Mouse (Mus musculus) forebrain, postnatal 0 days (tissue): ENCODE results near the gene Nanp. TPM values are rescaled to one million over a fixed set of nuclear protein-coding genes. Genes with fewer than 3 reads are reported as not detected.

Experiments used
- ATAC-seq: fragments of 200-750 bp; cut with Nextera tagmentation; 2 replicates; pipeline ENCODE4 v1.8.0; 2017; ENCODE audit warnings: mild to moderate bottlenecking, moderate library complexity
- DNase-seq: peaks from one replicate; pipeline ENCODE4 v3.0.0-alpha.2; 2015
- H3K27ac ChIP-seq: fragments of 300-500 bp; sonication (generic); 2 replicates; pipeline ENCODE4 v1.5.1; 2014; ENCODE audit warnings: low read depth, mild to moderate bottlenecking, antibody characterized with exemption, low read length, moderate library complexity, mixed read lengths
- H3K27me3 ChIP-seq: fragments of 300-500 bp; sonication (generic); 2 replicates; pipeline ENCODE4 v1.6.1; 2014; ENCODE audit warnings: mild to moderate bottlenecking, low read length, mixed read lengths; ENCODE audit not compliant: insufficient read depth
- H3K36me3 ChIP-seq: fragments of 300-500 bp; sonication (generic); 2 replicates; pipeline ENCODE4 v1.6.1; 2014; ENCODE audit warnings: mild to moderate bottlenecking, moderate library complexity; ENCODE audit not compliant: insufficient read depth
- H3K4me1 ChIP-seq: fragments of 300-500 bp; sonication (generic); 2 replicates; pipeline ENCODE4 v1.6.1; 2014; ENCODE audit warnings: antibody characterized with exemption; ENCODE audit not compliant: insufficient read depth
- H3K4me2 ChIP-seq: fragments of 300-500 bp; sonication (generic); 2 replicates; pipeline ENCODE4 v1.6.1; 2014; ENCODE audit warnings: low read depth, mild to moderate bottlenecking, moderate library complexity
- H3K4me3 ChIP-seq: fragments of 300-500 bp; sonication (generic); 2 replicates; pipeline ENCODE4 v1.5.1; 2014; ENCODE audit warnings: low read depth, low read length, mixed read lengths
- H3K9ac ChIP-seq: fragments of 300-500 bp; sonication (generic); 2 replicates; pipeline ENCODE4 v1.6.1; 2014; ENCODE audit warnings: mild to moderate bottlenecking
- H3K9me3 ChIP-seq: fragments of 300-500 bp; sonication (generic); 2 replicates; pipeline ENCODE4 v1.6.1; 2016; ENCODE audit warnings: low read length
- CTCF ChIP-seq: sonication (generic); IDR thresholded peaks from 2 replicates; pipeline ENCODE4 v1.5.1; 2016; ENCODE audit warnings: antibody characterized with exemption, control low read depth, low read depth
- WGBS: fragments of 180-500 bp; shearing (Covaris S2); extraction: QIAGEN DNeasy Blood & Tissue Kit; methylation state at CpG from one replicate; pipeline ENCODE4 v1.1.7; 2014; 5-methylcytosine and 5-hydroxymethylcytosine counted together
- polyA plus RNA-seq: library from polyadenylated mRNA; unstranded; fragments of >200 nt; fragmentation: Nextera tagmentation; extraction: Ambion mirVana; gene quantifications from 2 replicates; pipeline ENCODE4 v1.2.1, GENCODE M21; 2015
- total RNA-seq: library from RNA; depleted of rRNA; stranded (reverse); fragments of >200 nt; gene quantifications from 2 replicates; pipeline ENCODE4 v1.2.3, GENCODE M21; 2014

Nanp gene
- total and polyA plus RNA-seq, 2 experiments from 2014 or later, result 13.1 to 31.4 TPM

- H3K9me3 ChIP-seq, result no peaks in the 10 kb centered on the region
- no peaks in the 10 kb centered on the region for H3K27me3 ChIP-seq
- WGBS, result 72% methylated on average over 3 of the region's 3 CpGs
- no peak overlapping the region for H3K27ac ChIP-seq
- ATAC-seq, result no peak
- no peak overlapping the region for H3K4me2 ChIP-seq
- H3K36me3 ChIP-seq, result no peaks in the 10 kb centered on the region
- no peak for DNase-seq
- H3K9ac ChIP-seq, result no peak overlapping the region
- no peaks in the 10 kb centered on the region for H3K4me1 ChIP-seq
- H3K4me3 ChIP-seq, result no peak overlapping the region
- TF ChIP-seq CTCF, result no peak
These were observed 40.2 kb downstream of the Nanp start for GRCm38 (mm10) chr2:150999021-150999420.

GRCm38 (mm10) chr2:150997618-150998017 lies 41.6 kb downstream of the Nanp start:
- TF ChIP-seq CTCF, result no peak
- 56% methylated on average over 5 of the region's 5 CpGs for WGBS
- Histone ChIP-seq H3K27ac (no peak overlapping the region), H3K9me3 (no peaks in the 10 kb centered on the region), H3K4me2 (no peak overlapping the region), H3K9ac (no peak overlapping the region), H3K4me3 (no peak overlapping the region), H3K4me1 (no peaks in the 10 kb centered on the region), H3K27me3 (no peaks in the 10 kb centered on the region), H3K36me3 (no peaks in the 10 kb centered on the region)
- ATAC-seq, result no peak
- DNase-seq, result no peak

GRCm38 (mm10) chr2:150995324-150995723 lies 43.9 kb downstream of the Nanp start:
- no peak for TF ChIP-seq CTCF
- ATAC-seq, result no peak

GRCm38 (mm10) chr2:150991050-150991449 lies 48.1 kb downstream of the Nanp start:
- no peaks in the 10 kb centered on the region for H3K27me3 ChIP-seq
- H3K4me3 ChIP-seq, result no peak overlapping the region
- no peak overlapping the region for H3K9ac ChIP-seq
- H3K9me3 ChIP-seq, result no peaks in the 10 kb centered on the region
- no peaks in the 10 kb centered on the region for H3K36me3 ChIP-seq
- TF ChIP-seq CTCF, result no peak
- H3K27ac ChIP-seq, result no peak overlapping the region
- ATAC-seq (no peak), DNase-seq (no peak)
- 98% methylated on average over 4 of the region's 4 CpGs for WGBS
- H3K4me2 ChIP-seq, result no peak overlapping the region
- H3K4me1 ChIP-seq, result no peaks in the 10 kb centered on the region

More at GRCm38 (mm10) chr2:150995324-150995723, 43.9 kb downstream of the Nanp start:
- Histone ChIP-seq H3K9me3 (no peaks in the 10 kb centered on the region), H3K9ac (no peak overlapping the region), H3K4me1 (no peaks in the 10 kb centered on the region), H3K4me2 (no peak overlapping the region), H3K36me3 (no peaks in the 10 kb centered on the region), H3K27me3 (no peaks in the 10 kb centered on the region), H3K4me3 (no peak overlapping the region), H3K27ac (no peak overlapping the region)
- 90% methylated on average over 4 of the region's 4 CpGs for WGBS
- DNase-seq, result no peak

- Histone ChIP-seq H3K4me3 (no peak overlapping the region), H3K4me2 (no peak overlapping the region), H3K9me3 (no peaks in the 10 kb centered on the region), H3K27ac (no peak overlapping the region), H3K36me3 (no peaks in the 10 kb centered on the region), H3K9ac (no peak overlapping the region), H3K27me3 (no peaks in the 10 kb centered on the region), H3K4me1 (no peaks in the 10 kb centered on the region)
- no peak for TF ChIP-seq CTCF
- DNase-seq (no peak), ATAC-seq (no peak)
- 81% methylated on average over 2 of the region's 2 CpGs for WGBS
These were observed 48.7 kb downstream of the Nanp start for GRCm38 (mm10) chr2:150990506-150990905.

GRCm38 (mm10) chr2:150985359-150985758 lies 53.8 kb downstream of the Nanp start:
- ATAC-seq (no peak), DNase-seq (no peak)
- no peak overlapping the region for H3K4me2 ChIP-seq
- no peaks in the 10 kb centered on the region for H3K9me3 ChIP-seq
- H3K4me1 ChIP-seq, result no peaks in the 10 kb centered on the region
- H3K27me3 ChIP-seq, result no peaks in the 10 kb centered on the region
- no peak overlapping the region for H3K4me3 ChIP-seq
- no peak for TF ChIP-seq CTCF
- no peak overlapping the region for H3K9ac ChIP-seq
- 95% methylated on average over 2 of the region's 2 CpGs for WGBS
- no peaks in the 10 kb centered on the region for H3K36me3 ChIP-seq
- H3K27ac ChIP-seq, result no peak overlapping the region

- no peaks in the 10 kb centered on the region for H3K9me3 ChIP-seq
- no peaks in the 10 kb centered on the region for H3K27me3 ChIP-seq
- H3K4me2 ChIP-seq, result no peak overlapping the region
- no peak overlapping the region for H3K4me3 ChIP-seq
- no peak for TF ChIP-seq CTCF
- DNase-seq (no peak), ATAC-seq (no peak)
- no peak overlapping the region for H3K27ac ChIP-seq
- H3K9ac ChIP-seq, result no peak overlapping the region
- H3K36me3 ChIP-seq, result 0 out of 2 replicates have a peak, but pooled peaks cover 5% of the 10 kb centered on the region
- H3K4me1 ChIP-seq, result no peaks in the 10 kb centered on the region
These were observed 57.1 kb downstream of the Nanp start for GRCm38 (mm10) chr2:150982051-150982450.

- H3K9ac ChIP-seq, result no peak overlapping the region
- WGBS, result 91% methylated on average over 7 of the region's 7 CpGs
These were observed 57.7 kb downstream of the Nanp start for GRCm38 (mm10) chr2:150981524-150981923.

More at GRCm38 (mm10) chr2:150981524-150981923, 57.7 kb downstream of the Nanp start:
- Histone ChIP-seq H3K27me3 (no peaks in the 10 kb centered on the region), H3K36me3 (0 out of 2 replicates have a peak, but pooled peaks cover 5% of the 10 kb centered on the region), H3K4me1 (no peaks in the 10 kb centered on the region), H3K4me2 (no peak overlapping the region), H3K4me3 (no peak overlapping the region), H3K27ac (no peak overlapping the region), H3K9me3 (no peaks in the 10 kb centered on the region)
- DNase-seq (no peak), ATAC-seq (no peak)
- no peak for TF ChIP-seq CTCF
